Mouse (Mus musculus) spleen, postnatal 10 days (tissue): Measurements from ENCODE around the gene Hmgcs2.

ENCODE experiments used
- DNase-seq, 2 experiments: peaks; one replicate each; pipeline ENCODE4 v3.0.0; 2021 to 2022; ENCODE audit warnings: low spot score in 2 of 2

Gene Hmgcs2

DNA sequence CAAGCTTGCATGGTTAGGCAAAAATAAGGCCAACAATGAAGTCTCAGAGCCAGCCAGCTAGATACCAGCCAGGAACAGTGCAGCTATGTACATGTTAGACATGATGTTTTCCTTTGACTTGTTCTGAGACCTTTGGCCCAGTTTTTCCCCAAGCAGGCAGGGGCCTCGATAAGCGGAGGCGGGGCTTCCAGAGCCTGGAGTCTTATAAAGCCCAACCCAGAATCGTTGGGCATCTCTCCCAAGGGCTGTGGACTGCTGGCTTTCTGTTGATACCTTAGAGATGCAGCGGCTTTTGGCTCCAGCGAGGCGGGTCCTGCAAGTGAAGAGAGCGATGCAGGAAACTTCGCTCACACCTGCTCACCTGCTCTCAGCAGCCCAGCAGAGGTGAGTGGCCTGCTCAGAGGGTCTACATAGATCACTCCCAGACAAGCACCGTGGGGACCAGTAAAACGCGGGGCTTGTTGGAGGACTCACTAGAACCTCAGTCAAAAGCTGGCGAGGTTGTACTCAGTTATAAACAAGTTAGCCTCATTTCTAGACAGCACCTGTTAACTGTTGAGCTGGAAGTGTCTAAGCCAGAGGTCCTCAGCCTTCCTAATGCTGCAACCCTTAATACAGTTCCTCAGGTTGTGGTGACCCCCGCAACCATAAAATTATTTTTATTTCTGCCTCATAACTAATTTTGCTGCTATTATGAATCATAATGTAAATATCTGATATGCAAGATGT lies at the start of gene Hmgcs2:
Gene Hmgcs2, plus strand, starts transcription at position 232 of the 729 bp plus-strand sequence.
- peak in 1 of 2 experiments; percentile 45 for DNase-seq

DNA sequence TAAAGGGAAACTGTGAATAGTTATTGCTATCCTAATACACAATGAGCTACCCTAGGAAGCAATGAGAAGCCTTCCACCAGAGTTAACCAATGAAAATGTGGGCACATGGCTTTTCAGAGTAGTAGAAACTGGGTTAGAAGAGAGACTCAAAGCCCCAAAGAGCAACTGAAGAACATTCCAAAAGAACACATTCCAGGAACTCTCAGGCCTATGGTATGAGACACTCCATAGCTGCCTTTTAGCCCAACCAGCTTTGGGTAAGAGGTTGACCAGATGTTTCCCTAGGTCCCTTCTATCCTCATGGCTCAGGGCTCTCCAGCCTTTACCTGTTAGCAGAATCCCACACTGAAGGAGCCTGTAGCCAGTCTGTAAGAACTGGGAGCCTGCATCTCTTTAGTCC lies 46.7 kb upstream of the Hmgcs2 start:
- DNase-seq = no peak

DNA sequence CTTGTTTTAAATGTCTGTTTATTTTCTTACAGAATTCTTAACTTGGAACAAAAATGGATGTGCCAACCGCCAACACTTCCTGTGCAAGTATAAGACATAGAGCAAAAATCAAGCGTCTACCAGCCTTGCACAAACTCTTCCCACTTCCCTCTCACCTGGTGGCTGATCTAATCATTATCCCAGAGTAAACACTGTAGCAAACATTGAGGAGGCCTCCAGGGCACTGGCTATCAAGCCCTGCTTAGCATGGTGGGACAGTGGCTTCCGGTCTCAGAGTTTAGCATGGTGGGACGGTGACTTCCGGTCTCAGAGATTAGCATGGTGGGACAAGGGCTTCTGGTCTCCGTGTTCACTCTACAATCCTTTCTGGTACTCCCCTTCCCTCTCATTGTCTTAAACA lies 44.0 kb upstream of the Hmgcs2 start:
- no peak for DNase-seq

DNA sequence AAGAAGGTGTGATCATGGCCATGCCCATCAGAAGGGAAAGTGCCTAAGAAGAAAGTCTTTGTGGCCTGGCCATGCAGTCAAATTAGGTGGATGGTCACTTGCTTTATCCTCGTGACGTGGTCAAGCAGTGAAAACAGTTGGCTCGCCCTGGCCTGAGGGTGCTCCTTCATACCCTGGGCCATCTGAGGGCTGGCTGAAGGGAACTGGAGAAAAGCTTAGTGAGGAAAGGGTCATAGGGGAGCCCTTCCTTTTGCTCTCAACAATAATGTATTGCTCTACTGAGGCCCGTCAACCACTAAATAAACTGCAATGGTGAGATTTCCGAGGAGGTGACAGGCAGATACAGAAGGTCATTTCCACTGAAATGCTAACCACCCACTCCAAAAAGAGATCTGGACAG lies 43.0 kb upstream of the Hmgcs2 start:
- DNase-seq = no peak

DNA sequence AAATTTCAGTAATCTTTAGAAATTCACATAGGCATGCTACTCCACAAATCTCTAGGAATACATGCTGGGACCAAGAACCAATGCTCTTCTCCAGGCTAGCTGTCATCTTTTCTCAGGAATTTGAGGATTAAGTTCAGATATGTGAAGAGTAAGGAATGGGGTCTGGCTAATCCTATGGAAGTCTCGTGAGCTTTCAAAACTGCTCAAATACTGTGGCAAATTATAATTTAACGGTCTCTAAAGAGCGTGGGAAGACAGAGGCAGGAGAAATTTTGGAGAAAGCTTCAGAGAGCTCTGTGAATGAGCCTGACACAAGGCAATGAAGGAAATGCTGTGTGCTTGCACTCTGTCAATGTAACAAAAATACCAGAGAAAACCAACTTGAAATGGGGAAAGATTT lies 42.1 kb upstream of the Hmgcs2 start:
- DNase-seq = no peak

DNA sequence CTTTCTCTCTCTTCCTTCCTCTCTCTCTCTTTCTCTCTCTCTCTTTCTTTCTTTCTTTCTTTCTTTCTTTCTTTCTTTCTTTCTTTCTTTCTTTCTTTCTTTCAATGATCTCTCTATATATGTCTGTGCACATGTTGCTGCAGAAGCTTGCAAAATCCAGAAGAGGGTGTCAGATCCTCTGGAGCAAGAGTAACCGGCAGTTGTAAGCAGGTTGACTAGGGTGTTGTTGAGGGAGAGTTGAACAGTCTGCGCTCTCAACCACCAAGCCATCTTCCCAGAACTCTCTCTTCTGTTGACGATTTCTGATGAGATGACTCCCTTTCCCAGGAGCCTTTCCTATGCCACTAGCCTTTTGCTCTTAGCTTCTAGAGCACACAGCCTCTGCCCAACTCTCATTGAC lies 38.2 kb upstream of the Hmgcs2 start:
- no peak for DNase-seq

DNA sequence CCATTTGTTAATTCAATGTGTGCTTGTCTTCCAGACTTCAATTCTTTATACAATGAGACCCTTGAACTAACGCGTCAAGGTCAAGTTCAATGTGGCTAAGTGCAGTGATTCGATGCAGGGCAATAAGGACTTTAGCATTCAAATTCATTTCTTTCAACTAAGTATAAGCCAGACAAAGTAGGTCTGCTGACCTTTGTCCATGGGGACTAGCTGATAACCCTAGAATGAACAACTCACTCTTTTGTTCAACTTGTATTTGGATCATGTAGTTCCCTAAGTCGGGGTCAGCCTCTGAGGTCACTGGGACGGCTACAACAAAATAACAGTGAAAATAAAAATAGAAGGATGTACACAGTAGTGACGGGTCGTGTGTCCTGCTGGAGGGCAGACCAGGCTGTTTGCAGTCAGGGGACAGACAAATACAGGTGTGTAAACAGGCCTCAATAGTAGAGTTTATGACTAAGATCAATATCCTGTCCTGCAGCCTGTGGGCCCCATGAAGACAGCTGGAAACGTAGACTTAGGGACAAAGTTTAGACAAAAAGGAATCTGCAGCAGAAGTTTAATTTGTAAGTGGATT lies 37.7 kb upstream of the Hmgcs2 start:
- DNase-seq = no peak

DNA sequence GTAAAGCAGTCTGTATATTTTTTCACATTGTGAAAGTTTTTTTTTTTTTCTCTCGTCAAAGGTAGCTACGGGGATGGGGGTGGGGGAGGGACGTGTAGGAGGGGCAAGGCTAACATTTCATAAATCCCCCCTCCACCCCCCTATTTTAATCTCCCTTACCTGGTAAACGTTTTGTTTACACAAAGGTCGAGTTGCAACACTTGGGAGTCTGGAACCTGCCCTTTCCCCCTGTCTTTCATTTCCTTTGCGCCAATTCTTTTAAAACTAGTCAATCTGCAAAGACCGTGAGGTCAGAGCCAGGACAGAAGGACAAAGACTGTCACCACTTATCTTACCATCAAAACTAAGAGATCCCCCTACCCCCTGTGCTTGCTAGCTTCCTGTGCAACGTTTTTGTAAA lies 34.3 kb upstream of the Hmgcs2 start:
- no peak for DNase-seq

DNA sequence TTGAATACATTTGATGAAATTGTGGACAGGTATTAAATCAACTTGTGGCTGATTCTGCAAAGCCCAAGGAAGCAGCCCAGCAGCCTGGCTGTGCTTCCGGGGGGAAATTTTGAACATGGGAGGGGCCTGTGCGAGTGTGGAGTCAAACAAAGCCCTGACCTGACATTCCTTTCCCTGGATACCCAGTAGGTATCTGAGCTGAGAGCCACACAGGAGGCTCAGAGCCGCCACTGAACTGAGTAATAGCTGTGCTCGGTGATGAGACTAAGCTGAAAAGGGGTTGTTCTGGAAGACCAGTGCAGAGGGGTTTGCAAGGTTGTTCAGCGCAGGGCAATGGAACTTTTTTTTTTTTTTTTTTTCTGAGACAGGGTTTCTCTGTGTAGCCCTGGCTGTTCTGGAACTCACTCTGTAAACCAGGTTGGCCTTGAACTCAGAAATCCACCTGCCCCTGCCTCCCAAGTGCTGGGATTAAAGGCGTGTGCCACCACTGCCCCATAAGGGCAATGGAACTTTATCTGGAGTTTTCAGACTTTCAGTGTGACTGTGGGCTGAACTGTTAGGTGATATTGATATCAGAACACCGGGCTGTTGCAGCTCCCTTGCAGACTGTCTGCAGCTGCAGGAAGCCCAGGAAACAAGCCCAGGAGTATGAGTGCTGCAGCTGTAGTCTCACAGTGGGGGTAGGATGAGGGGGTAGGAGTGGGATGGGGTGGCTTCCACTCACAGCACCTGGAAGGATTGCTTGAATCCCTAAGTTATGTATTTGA lies 33.1 kb upstream of the Hmgcs2 start:
- DNase-seq = no peak

DNA sequence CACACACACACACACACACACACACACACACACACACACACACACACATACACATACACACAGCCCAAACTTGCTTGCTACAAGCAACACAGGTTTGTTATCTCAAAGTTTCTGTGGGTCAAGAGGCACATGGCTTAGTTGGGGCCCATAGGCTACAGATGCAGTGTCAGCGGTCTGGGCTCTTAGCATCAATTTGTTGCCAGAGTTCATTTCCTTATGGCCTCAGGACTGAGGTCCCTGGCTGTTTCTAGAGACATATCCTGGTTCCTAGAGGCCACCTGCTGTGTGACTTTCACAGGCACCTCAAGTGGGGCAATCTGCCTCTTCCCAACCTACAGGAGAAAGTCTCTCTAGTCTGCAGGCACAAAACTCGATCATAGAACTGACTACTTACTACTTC lies 30.9 kb upstream of the Hmgcs2 start:
- DNase-seq = no peak

DNA sequence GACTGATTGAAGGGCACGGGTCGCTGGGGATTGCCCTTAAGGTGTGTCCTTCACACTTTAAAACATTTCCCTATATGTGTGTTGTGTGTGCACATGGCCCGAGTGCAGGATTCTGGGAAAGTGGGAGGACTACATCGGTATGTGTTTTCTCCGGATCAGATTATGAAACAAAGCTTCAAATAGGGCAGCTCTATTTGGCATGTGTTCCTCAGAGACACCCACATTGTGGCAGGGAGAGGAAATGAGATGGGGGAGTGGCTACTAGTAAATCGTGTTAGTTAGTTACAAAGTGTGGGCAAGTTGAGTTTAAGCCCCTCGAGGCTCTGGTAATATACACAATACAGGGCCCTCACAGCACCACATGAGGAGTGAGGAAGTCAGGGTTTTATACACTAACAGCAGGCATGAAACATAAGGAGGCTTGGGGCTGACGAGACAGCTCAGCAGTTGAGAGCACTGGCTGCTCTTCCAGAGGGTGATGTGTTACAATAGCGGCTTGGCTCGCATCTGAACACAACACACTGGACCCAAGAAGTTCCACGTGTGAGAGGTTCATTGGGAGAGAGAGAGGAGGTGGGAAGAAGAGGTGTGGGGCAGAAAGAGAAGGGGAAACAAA lies 30.3 kb upstream of the Hmgcs2 start:
- no peak for DNase-seq

DNA sequence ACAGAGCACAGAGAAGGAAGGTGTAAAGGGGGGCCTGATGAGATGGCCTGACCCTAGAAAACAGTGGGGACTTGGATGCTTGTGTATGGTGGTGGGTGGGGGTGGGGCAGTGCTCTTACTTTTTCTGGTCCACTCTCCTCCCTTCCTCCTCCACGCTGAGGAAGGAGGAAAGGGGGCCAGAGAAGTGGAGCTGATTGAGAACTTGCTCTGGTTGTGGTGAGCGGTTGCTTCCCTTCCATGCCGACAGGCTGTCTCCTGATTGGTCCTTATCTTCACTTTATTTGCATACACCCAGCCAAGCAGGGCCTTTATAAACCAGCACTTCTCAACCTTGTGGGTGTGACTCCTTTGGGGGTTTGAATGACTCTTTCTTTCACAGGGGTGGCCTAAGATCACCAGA lies 26.2 kb upstream of the Hmgcs2 start:
- DNase-seq = no peak

DNA sequence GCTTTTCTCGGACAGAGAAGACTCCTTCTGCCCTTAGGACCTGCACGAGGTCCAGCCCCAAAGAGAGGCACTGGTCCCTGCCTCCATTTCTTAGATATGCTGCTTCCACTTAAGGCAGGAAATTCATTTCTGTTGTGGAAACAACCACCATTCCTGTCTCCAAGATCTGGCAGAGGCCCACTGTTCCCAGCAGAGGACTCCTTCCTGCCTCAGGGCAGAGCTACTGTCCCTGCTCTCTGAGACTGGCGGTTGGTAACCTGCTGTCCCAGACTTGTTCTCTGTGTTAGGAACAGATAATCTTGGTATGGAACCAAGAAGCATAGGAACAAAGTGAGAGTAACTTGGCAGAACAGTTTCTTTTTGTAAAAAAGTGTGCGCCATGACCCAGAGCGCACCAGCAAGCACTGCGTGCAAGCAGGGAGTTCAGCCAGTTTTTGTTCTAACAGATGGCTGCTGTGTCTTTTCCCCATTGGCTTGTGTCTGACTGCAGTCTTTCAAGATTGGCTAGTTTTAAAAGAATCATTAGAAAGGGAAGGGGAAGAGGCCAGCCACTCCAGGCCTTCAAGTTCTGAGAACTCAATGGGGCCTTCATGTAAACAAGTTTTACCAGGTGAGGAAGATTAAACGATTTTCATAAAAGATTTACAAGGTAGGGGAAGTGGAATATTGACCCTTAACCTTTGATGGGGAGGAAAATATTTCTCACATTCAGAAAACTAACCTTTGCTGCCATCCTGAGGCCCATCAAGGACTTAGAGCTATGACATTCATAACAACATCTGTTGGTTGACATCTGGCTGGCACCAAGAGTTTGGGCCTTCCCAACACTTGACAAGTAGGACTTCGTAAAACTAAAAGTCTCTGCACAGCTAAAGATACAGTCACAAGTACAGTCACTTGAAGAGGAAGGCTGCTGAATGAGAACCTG lies 25.3 kb upstream of the Hmgcs2 start:
- no peak for DNase-seq

DNA sequence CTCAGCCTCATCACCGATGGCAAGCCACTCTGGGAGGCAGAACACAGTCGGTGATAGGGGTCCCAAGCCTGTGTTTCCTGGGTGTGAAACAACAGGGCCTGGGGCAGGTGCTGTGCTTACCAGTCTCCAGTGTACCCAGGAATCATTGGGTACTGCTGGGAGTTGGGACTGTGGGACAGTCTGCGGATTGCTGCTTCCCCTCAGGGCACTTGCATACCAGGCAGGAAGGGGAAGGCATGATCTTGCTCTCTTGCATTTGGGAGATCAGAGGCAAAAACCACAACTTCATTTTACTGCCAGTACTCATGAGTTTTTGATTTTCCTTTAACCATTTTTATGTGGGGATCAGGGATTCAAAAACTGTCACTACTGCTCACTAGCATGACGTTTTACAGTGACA lies 21.5 kb upstream of the Hmgcs2 start:
- DNase-seq = no peak

DNA sequence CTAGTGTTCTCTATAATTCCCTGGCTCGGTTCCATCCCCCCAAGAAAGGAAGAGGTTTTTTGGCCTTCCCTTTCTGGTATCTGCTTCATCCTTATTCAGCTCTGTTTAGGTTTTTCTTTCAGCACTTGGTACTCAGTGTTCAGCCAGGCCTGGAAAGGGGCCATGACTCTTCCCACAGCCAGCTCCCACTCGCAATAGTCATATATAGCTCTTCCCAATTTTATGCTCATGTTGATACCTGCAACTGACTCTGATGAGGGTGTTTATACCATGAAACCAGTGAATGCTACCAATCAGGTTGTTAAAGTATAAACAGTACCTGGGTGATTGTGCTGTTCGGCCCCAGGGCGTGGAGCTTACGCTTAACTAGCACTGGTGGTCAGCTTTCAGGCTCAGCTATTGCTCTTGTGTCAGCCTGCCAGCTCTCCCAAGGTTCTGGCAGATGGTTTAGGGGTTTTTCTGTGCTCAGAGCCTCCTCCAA lies 20.9 kb upstream of the Hmgcs2 start:
- no peak for DNase-seq

DNA sequence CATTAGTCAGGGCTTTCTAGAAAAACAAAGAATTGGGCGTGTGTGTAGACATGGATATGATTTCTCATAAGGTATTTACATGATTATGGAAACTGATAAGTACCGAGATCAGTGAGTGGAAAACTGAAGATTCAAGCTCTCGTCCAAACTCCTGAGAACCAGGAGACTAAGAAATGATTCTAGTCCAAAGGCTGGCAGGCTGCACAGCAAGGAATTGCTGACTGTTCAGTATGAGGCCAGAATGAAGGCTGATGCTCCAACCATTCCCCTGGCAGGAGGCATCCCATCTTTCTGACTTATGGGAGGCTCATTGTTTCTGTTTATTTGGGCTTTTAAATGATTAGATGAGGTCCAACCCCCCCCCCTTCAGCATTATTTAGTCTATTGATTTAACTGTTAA lies 19.7 kb upstream of the Hmgcs2 start:
- DNase-seq = no peak

DNA sequence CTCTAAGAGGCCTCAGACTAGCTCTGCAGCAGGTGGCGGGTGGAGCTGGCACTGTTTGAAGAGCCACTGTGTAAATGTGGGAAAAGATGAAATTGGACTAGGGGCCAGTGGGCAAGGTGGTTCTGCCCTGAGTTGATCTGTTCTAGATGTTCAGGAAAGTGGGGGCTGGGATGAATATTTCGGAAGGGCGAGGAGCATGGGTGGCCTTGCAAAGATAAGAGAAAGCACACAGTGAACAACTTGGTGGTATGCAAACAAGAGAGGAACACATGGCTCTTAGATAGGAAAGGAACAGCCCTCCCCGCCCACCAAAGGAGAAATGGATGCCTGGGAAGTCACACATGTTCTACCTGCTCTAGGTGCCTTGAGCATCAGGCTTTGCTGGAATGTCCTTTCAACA lies 18.8 kb upstream of the Hmgcs2 start:
- DNase-seq = no peak

DNA sequence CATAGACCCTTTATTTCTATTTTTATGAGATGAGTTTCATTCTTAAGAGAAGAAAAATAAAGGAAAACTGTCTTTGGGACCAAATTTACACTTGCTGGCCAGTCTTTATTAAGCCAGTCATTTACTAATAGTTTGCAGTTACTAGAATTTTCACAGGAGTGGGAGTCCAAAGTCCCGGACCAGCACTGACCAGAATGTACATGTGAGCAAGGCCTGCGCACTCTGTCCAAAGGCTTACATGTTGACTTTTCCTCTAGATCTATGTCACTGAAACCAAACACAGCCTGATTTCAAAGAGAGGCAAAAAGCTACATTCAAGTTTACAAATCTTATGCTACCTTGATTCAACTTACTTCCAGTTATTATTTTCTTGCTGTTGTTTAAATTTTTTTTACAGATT lies 18.1 kb upstream of the Hmgcs2 start:
- DNase-seq = no peak

DNA sequence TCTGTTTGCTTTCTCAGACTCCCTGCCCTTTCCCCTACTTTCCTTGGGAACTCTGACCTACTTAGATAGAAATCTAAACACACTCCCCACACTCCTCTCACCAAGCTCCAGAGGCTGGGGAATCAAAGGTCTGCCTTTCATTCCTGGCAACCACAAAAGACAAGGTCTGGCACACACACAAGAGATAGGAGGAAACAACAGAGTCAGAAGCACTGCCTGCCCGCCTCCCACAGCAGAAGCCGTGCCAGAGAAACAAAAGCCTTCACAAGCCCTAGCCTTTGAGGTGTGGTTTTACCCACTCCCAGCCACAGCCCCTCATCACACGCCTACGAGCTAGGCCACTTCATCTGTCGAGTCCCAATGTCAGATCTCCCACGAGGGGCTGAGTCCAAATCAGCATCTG lies 13.0 kb upstream of the Hmgcs2 start:
- DNase-seq = no peak

DNA sequence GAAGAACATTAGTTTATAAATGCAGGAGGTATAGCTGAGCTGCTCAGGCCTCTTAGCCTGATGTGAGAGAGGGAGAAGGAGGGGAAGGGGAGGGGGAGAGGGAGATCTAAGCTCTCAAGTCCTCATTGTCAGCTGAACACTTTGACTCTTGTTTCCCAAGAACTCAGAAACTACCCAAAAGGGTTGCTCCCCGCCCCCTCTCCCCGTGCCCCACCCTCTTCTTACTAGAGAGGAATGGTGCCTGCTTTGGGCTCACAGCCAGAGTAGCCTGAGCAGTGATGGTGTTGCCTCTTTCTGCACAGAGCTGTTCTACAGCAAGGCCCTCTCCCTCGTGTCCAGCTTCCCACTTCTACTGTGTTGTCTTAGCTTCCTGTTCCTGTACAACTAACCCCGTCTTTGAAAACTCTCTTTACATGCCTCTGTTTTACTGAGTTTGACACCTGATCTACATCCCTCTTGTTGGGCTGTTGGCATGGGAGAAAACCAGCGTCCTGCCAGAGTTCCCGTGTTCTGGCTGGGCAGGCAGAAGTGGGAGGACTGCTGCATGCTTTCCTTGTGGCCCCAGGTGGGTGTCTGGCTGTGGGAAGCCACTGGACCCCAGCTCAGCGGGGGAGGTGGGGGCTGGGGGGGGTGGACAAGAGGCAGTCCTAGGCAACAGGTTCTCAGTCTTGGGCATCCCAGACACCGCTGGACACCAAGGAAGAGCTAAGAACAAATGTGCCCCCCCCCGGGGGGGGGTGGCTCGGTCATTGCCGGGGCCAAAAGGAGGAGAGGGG lies 6.4 kb upstream of the Hmgcs2 start:
- DNase-seq = no peak

DNA sequence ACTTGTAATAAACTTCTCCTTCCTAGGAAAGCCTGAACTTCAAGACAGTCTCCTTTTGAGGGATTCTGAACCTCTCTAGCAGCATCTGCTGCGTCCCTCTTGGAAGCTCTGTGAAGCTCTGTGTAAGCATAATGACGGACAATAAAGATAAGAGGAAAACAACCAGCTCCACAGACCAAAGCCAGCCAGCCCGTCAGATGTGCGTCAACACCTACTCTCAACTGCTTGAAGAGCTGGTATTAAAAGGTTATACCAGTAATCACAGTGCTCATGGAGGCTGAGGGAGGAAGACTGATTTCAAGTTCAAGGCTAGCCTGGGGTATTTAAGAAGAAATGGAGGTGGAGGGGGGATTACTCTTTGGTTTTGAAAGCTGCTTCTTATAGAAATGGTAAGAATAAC lies 553 bp upstream of the Hmgcs2 start:
- DNase-seq = no peak
